Mouse (Mus musculus): Measurements from ENCODE around the gene Pfn1.

Gene Pfn1

DNA sequence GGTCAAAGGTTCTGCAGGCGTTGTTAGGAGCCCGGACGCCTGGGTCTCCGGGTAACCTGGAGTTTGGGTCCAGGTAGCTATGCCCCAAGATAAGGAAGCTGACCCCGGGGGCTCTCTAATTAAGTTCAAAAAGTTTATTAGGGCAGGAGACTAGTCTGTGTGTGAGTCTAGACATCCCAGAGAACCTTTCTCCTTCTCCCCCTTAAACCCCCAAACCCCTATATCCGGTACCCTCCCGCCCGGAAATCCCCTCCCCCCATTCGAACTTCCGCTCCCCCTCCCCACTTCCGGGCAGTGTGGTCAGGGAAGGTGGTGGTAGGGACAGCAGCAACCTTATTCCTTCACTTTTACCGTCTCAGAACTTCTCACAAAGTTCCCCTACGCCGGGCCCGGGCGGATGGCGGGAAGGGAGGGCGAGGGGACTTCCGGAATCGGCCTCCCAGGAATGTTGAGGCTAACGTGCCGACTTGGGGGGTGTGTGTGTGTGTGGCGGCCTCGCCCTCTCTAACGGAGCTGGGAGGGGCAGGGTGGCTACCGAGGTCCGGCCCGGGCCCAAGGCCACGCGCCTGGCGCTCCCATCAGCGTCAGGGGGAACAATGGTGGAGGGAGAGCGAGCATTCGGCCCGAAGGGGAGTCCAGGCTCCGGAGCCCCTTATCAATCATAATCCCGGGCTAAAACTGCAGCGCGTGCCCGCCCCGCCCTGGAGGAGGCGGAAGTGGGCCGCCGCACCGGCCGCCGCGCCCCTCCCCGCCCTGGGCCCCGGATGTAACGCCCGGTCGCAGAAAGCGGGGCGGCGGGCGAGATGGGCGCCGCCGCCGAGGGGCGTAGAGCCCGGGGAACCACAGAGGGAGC lies 873 bp downstream of the Pfn1 start:
- peak; percentile 82 to 85 for DNase-seq

GRCm38 (mm10) chr11:70652884-70653344 lies 1.5 kb downstream of the Pfn1 start:
- DNase-seq: no peak

- no peak for DNase-seq
These were observed 2.2 kb downstream of the Pfn1 start for GRCm38 (mm10) chr11:70652029-70652883.

DNA sequence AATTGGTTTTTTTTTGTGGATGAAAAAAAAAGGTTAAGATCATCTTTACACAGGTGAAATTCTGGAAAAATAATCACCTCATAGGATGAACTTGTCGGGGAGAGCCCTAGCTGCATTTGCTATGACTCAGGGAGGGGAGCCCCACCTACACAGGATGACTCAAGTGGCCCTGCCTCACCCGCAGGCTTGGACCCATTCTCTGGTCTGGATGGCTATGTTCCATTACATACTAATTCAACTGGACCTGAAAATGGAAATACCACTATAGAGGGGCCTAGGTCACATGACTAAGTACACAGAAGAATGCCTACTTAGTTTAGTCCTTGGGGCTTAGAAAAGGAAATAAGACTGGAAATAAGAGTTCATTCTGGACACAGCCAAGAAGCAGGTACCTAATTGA lies 3.1 kb downstream of the Pfn1 start:
- DNase-seq: no peak

DNA sequence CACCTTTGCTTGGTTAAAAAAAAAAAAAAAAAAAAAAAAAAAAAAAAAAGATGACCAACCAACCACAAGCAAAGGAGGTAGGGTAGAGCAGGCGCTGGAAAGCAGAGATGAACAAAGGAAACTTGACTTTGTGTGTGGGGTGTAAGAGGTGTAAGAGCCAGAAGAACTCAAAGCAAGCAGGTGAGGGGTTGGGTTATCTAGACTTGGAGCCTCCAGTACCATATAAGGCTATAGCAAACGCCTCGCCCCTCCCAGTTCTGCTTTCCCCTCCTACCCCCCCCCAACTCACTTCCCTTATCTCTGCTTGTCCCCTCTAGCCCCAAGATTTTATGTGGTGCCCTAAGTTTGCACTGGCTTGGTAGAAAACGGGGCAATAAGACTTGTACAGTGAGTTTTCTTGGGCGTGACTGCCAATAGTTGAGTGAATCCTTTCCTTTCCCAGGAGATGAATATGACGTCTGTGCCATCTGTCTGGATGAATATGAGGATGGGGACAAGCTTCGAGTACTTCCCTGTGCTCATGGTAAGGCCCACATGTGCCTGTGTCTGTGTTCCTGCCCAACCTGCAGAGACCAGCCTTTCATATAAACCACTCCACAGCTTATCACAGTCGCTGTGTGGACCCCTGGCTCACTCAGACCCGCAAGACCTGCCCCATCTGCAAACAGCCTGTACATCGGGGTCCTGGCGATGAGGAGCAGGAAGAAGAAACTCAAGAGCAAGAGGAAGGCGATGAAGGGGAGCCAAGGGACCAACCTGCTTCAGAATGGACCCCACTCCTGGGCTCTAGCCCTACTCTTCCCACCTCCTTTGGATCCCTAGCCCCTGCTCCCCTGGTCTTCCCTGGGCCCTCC lies 3.9 kb downstream of the Pfn1 start:
- DNase-seq: peak in 1 of 2 experiments; percentile 39

GRCm38 (mm10) chr11:70649185-70649734 lies 5.2 kb downstream of the Pfn1 start:
- DNase-seq: no peak

- no peak for DNase-seq
These were observed 5.9 kb downstream of the Pfn1 start for GRCm38 (mm10) chr11:70648512-70648911.

GRCm38 (mm10) chr11:70647716-70648420 lies 6.6 kb downstream of the Pfn1 start:
- DNase-seq: peak; percentile 57 to 59

- DNase-seq: peak; percentile 98
These were observed 7.5 kb downstream of the Pfn1 start, which contains the start of the genes Rnf167 and Slc25a11 for GRCm38 (mm10) chr11:70646691-70647650. Gene Rnf167, plus strand, starts transcription at chr11:70647235. Gene Slc25a11, minus strand, starts transcription at chr11:70647479.

- no peak for DNase-seq
These were observed 8.2 kb downstream of the Pfn1 start for GRCm38 (mm10) chr11:70646259-70646555.

GRCm38 (mm10) chr11:70645461-70646258 lies 8.8 kb downstream of the Pfn1 start:
- DNase-seq: no peak

DNA sequence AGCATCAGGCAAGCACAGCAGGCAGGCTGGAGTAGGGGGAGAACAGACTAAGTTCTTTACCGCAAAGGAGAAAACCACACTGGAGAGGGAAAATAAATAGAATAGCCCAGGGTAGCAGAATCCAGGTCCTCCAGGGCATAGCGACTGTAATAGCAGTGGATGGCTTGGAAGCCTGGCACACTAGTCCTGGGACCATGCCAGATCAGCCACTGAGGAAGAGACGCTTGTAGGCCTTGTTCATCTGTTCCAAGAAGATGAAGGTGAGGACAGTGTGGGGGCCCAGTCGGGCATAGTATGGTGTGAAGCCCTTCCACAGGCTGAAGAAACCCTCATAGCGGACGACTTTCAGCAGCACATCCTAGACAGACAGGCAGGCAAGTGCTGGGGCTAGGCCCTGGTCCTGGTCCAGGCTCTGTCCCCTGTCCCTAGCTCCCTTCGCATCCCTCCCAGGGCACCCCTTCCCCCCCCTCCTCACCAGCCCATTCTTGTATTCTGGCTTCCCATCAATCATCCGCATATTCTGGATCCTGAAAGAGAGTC lies 9.8 kb downstream of the Pfn1 start:
- DNase-seq: no peak

DNA sequence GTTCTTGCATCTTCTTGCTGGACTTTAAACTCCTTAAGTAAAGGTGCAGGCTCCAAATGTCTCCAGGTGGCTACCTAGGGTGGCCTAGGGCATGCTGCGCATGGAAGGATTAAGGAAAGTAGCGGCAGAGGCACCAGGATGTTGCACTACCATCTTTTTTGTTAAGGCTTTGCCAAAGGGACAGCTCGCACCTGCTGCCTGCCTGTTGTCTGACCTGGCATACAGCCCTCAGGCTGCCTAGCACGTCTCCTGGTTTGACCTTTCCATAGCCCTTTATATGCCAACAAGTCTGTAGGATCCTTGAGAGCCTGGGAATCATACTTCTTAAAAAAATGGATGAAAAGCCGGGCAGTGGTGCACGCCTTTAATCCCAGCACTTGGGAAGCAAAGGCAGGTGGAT lies 11.4 kb downstream of the Pfn1 start:
- no peak for DNase-seq

- no peak for DNase-seq
These were observed 13.2 kb downstream of the Pfn1 start for GRCm38 (mm10) chr11:70641241-70641640.

GRCm38 (mm10) chr11:70639976-70640375 lies 14.5 kb downstream of the Pfn1 start:
- DNase-seq: no peak

DNA sequence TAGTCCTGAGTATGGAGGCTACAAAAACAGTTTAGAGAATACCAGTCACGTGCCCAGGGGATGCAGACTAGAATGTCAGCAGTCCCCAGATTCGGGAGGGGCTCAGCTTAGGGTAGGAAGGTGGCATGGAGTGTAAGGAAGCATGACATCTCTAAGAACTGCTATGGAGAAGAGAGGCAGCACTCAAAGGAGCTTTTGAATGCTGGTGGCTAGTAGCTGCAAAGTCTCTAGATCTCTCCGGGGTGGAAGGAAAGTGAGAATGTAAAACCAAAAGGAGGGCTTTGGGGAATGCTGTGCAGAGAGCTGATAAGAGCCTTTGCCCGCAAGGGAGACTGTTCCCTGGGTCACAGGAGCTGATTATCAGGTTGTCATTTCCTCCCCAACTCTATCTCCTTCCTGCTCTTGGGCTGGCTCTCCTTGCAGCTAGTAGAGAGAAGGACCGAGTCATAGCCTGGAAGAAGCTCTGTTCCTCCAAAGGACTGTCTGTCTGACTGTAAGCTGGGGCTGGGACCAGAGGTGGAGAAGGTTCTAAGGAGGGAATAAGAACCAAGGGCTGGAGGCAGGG lies 15.6 kb downstream of the Pfn1 start, which contains the start of gene Gp1ba:
Gene Gp1ba (plus strand): TSS at position 409 of the 565 bp plus-strand sequence.
- no peak for DNase-seq

DNA sequence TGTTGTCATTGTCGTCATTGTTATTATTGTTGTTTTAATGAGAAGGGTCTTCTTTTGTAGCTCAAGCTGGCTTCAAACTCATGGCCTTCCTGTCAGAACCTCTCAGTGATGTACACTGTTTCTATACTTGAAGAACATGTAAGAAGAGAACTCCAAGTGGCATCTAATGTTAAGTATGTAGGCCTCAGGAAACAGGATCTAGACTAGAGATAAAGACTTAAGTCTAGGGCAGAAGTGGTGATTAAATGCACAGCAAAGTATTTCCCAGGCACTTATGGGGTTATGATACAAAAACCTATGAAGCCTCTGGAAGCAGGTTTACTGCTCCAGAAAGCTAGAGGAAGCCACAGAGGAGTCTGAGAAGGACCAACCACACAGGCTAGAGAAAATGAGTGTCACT lies 16.2 kb downstream of the Pfn1 start:
- no peak for DNase-seq

GRCm38 (mm10) chr11:70637764-70638163 lies 16.7 kb downstream of the Pfn1 start:
- DNase-seq: no peak

GRCm38 (mm10) chr11:70635601-70636000 lies 18.8 kb downstream of the Pfn1 start:
- no peak for DNase-seq

All from lung, postnatal 4 days (tissue).